Mouse (Mus musculus) stomach, embryonic 14.5 days (tissue): ENCODE results near the gene Chadl. TPM values are rescaled to one million over a fixed set of nuclear protein-coding genes. Genes with fewer than 3 reads are reported as not detected.

Experiments used
- ATAC-seq: fragments of 200-750 bp; cut with Nextera tagmentation; 2 replicates; pipeline ENCODE4 v1.8.0; 2017; ENCODE audit warnings: low read depth, moderate TSS enrichment; ENCODE audit not compliant: insufficient number of reproducible peaks, insufficient read depth, low FRiP score
- H3K27ac ChIP-seq: fragments of 300-500 bp; sonication (generic); 2 replicates; pipeline ENCODE4 v1.5.1; 2014; ENCODE audit warnings: mild to moderate bottlenecking, low read length, moderate library complexity, mixed read lengths
- H3K27me3 ChIP-seq: fragments of 300-500 bp; sonication (generic); 2 replicates; pipeline ENCODE4 v1.6.1; 2014; ENCODE audit warnings: low read length, control low read depth, mixed read lengths; ENCODE audit not compliant: control insufficient read depth, insufficient read depth
- H3K36me3 ChIP-seq: fragments of 300-500 bp; sonication (generic); 2 replicates; pipeline ENCODE4 v1.6.1; 2014; ENCODE audit warnings: mild to moderate bottlenecking, control low read depth, low read length, moderate library complexity, mixed read lengths; ENCODE audit not compliant: control insufficient read depth, insufficient read depth
- H3K4me1 ChIP-seq: fragments of 300-500 bp; sonication (generic); 2 replicates; pipeline ENCODE4 v1.6.1; 2014; ENCODE audit warnings: low read length, control low read depth, mixed read lengths; ENCODE audit not compliant: control insufficient read depth, insufficient read depth
- H3K4me2 ChIP-seq: fragments of 300-500 bp; sonication (generic); replicated peaks from 2 replicates; pipeline ENCODE4 v1.6.1; 2014; ENCODE audit warnings: low read depth, low read length, control low read depth
- H3K4me3 ChIP-seq: fragments of 300-500 bp; sonication (generic); 2 replicates; pipeline ENCODE4 v1.5.1; 2014; ENCODE audit warnings: low read depth, low read length, control low read depth
- H3K9ac ChIP-seq: fragments of 300-500 bp; sonication (generic); replicated peaks from 2 replicates; pipeline ENCODE4 v1.6.1; 2014; ENCODE audit warnings: low read depth, mild to moderate bottlenecking, control low read depth, low read length, moderate library complexity, mixed read lengths
- H3K9me3 ChIP-seq: fragments of 300-500 bp; sonication (generic); 2 replicates; pipeline ENCODE4 v1.6.1; 2016; ENCODE audit warnings: low read depth, low read length, control low read depth; ENCODE audit not compliant: control insufficient read depth
- whole genome bisulfite sequencing: fragments of 180-500 bp; shearing (Covaris S2); extraction: QIAGEN DNeasy Blood & Tissue Kit; methylation state at CpG from one replicate; pipeline ENCODE4 v1.1.7; 2014; 5-methylcytosine and 5-hydroxymethylcytosine counted together
- polyA plus RNA-seq: library from polyadenylated mRNA; unstranded; fragments of >200 nt; fragmentation: Nextera tagmentation; extraction: Ambion mirVana; gene quantifications from 2 replicates; pipeline ENCODE4 v1.2.1, GENCODE M21; 2014

Chadl gene
- polyA plus RNA-seq, 1 experiment from 2014 or later: 4.7 TPM

GRCm38 (mm10) chr15:81663697-81664561, 33.2 kb downstream of the Chadl start, which contains the start of gene L3mbtl2:
Gene L3mbtl2 (plus strand): TSS chr15:81663889.
- Histone ChIP-seq H3K9ac (peak within 1 kb of the TSS; percentile 52), H3K4me3 (peak within 1 kb of the TSS; percentile 81), H3K36me3 (peaks cover 13% of the 10 kb centered on the region), H3K4me2 (peak within 1 kb of the TSS; percentile 71), H3K9me3 (no peaks in the 10 kb centered on the region), H3K4me1 (0 out of 2 replicates have a peak, but pooled peaks cover 4% of the 10 kb centered on the region), H3K27ac (no peak within 1 kb of the TSS), H3K27me3 (no peaks in the 10 kb centered on the region)
- ATAC-seq: peak; percentile 99
- WGBS: under 1% methylated on average over 55 of the region's 55 CpGs

- peak overlapping the region; percentile 81 for H3K4me3 ChIP-seq
- H3K36me3 ChIP-seq: peaks cover 7% of the 10 kb centered on the region; the same call in 1 of the 2 replicates
- H3K4me1 ChIP-seq: 0 out of 2 replicates have a peak, but pooled peaks cover 4% of the 10 kb centered on the region
- no peak overlapping the region for H3K9ac ChIP-seq
- H3K27me3 ChIP-seq: no peaks in the 10 kb centered on the region
- no peak overlapping the region for H3K27ac ChIP-seq
- no peak for ATAC-seq
- 61% methylated on average over 10 of the region's 10 CpGs for WGBS
- H3K9me3 ChIP-seq: no peaks in the 10 kb centered on the region
- H3K4me2 ChIP-seq: peak overlapping the region; percentile 71
These were observed 33.8 kb downstream of the Chadl start for GRCm38 (mm10) chr15:81663281-81663680.

- H3K27ac ChIP-seq: no peak overlapping the region
- no peaks in the 10 kb centered on the region for H3K36me3 ChIP-seq
- no peak overlapping the region for H3K9ac ChIP-seq
- 87% methylated on average over 2 of the region's 2 CpGs for WGBS
- H3K4me3 ChIP-seq: no peak overlapping the region
- ATAC-seq: no peak
- no peak overlapping the region for H3K4me2 ChIP-seq
- no peaks in the 10 kb centered on the region for H3K9me3 ChIP-seq
- 0 out of 2 replicates have a peak, but pooled peaks cover 4% of the 10 kb centered on the region for H3K4me1 ChIP-seq
- no peaks in the 10 kb centered on the region for H3K27me3 ChIP-seq
These were observed 35.4 kb downstream of the Chadl start for GRCm38 (mm10) chr15:81661701-81662100.

- 92% methylated on average over 7 of the region's 7 CpGs for WGBS
These were observed 46.5 kb downstream of the Chadl start for GRCm38 (mm10) chr15:81650636-81651035.

GRCm38 (mm10) chr15:81649516-81650455, 47.3 kb downstream of the Chadl start:
- no peak overlapping the region for H3K4me2 ChIP-seq
- H3K9ac ChIP-seq: no peak overlapping the region
- no peaks in the 10 kb centered on the region for H3K4me1 ChIP-seq
- H3K9me3 ChIP-seq: no peaks in the 10 kb centered on the region
- 93% methylated on average over 8 of the region's 8 CpGs for WGBS
- no peaks in the 10 kb centered on the region for H3K27me3 ChIP-seq
- H3K27ac ChIP-seq: no peak overlapping the region
- peaks cover 56% of the 10 kb centered on the region for H3K36me3 ChIP-seq
- no peak overlapping the region for H3K4me3 ChIP-seq
- ATAC-seq: no peak

More at GRCm38 (mm10) chr15:81650636-81651035, 46.5 kb downstream of the Chadl start:
- Histone ChIP-seq H3K27ac (no peak overlapping the region), H3K27me3 (no peaks in the 10 kb centered on the region), H3K9me3 (no peaks in the 10 kb centered on the region), H3K36me3 (peaks cover 49% of the 10 kb centered on the region), H3K4me2 (no peak overlapping the region), H3K4me3 (no peak overlapping the region), H3K9ac (no peak overlapping the region), H3K4me1 (no peaks in the 10 kb centered on the region)
- ATAC-seq: no peak

Other genes starting within 250 kb of the Chadl start
- 523 and 527 TPM in 2 replicates for gene Rbx1, start 231.0 kb downstream of the Chadl start, polyA plus RNA-seq
- 32.6 and 39.7 TPM in 2 replicates for gene Ep300, start 111.9 kb downstream of the Chadl start, polyA plus RNA-seq
- 18.0 and 19.1 TPM in 2 replicates for gene L3mbtl2, start 33.4 kb downstream of the Chadl start, polyA plus RNA-seq
- gene Zc3h7b, start 47.8 kb upstream of the Chadl start, polyA plus RNA-seq: 35.5 and 46.2 TPM in 2 replicates
- 90.9 and 92.7 TPM in 2 replicates for gene Rangap1, start 48.2 kb upstream of the Chadl start, polyA plus RNA-seq
- 23.7 and 25.6 TPM in 2 replicates for gene Tef, start 105.1 kb upstream of the Chadl start, polyA plus RNA-seq
- gene Tob2, start 161.5 kb upstream of the Chadl start, polyA plus RNA-seq: 24.5 and 25.1 TPM in 2 replicates
- 153 and 157 TPM in 2 replicates for gene Phf5a, start 174.6 kb upstream of the Chadl start, polyA plus RNA-seq
- 136 and 144 TPM in 2 replicates for gene Aco2, start 175.0 kb upstream of the Chadl start, polyA plus RNA-seq
- gene Polr3h, start 229.0 kb upstream of the Chadl start, polyA plus RNA-seq: 62.7 and 68.0 TPM in 2 replicates
- gene Csdc2, start 239.5 kb upstream of the Chadl start, polyA plus RNA-seq: 15.7 and 18.3 TPM in 2 replicates